Mouse (Mus musculus) cerebellum, adult 8-10 months (tissue): ENCODE results near the gene Miga2.

Experiments used
- DNase-seq: peaks from one replicate; pipeline ENCODE4 v3.0.0; 2022

Gene Miga2

DNA sequence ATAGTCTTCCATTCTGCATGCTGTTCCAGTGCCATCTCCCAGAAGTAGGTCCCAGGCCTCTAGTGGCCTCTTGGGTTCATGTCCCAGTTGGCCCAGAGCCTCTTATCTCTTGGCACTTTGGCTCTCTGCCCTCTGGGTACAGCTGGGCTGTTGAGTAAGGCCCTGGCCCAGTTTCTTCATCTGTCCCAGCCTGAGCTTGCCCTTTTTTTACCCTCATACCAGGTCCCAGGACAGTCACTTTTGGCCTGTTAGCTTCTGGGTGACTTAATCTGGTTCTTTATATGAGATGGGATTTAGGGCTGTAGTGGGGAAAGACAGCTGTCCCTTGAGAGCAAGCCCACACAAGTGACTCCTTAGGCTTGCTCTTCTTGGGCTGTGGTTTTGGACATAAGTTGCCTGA is 65.1 kb downstream of the Miga2 start:
- no peak for DNase-seq
